8 mouse cellular contexts compared by ENCODE assay signal in the genomic region with DNA sequence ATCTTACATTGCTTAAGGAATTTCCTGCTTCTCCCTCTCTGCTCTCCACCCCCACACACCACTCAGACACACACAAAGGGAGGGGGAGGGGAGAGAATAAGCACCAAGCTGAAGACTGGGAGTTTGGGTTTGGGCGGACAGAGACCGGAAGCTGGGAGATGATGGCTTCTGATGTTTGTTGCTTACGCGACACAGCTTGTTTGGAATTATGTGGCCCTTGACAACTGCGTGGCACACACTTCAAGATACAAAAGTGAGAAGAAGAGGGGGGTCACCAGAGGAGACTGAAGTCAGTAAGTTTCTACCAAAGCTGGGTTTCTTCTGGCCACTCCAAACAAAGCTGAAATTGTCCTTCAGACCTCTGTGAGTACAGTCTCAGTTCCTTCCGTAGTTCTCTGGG. TPM values are rescaled to one million over a fixed set of nuclear protein-coding genes. Genes with fewer than 3 reads are reported as not detected.
DNase-seq lines count a peak whose midpoint lies in the region; ATAC-seq and TF ChIP-seq lines count a peak whose summit lies in the region.

TSS of gene Il1rl2 (plus strand) at position 154 of the 400 bp plus-strand sequence.

- no peak for DNase-seq in left cerebral cortex, adult 2 months (ENCODE audit: extremely low spot score in 1 of 2, low spot score in 2 of 2)
- no peak for DNase-seq in left cerebral cortex, adult 9 months (ENCODE audit: low spot score in 2 of 2)
- DNase-seq in hindbrain, embryonic 10.5 days (ENCODE audit: low spot score): peak; percentile 17
- peak; percentile 11 for DNase-seq in liver
- DNase-seq in midbrain, embryonic 14.5 days: no peak
- no peak for DNase-seq in cerebellum, postnatal 10 days
- DNase-seq in spleen, adult 12 weeks (ENCODE audit: low spot score): no peak

- H3K4me3 ChIP-seq in left cerebral cortex, adult 2 months: peak within 1 kb of the TSS; percentile 24
- H3K4me3 ChIP-seq in hindbrain, embryonic 10.5 days: peak within 1 kb of the TSS; percentile 56
- H3K4me3 ChIP-seq in midbrain, embryonic 14.5 days (replicated peaks; ENCODE audit: low read depth, low read length): peak within 1 kb of the TSS; percentile 38

- H3K27me3 ChIP-seq in hindbrain, embryonic 10.5 days (ENCODE audit: insufficient read depth, poor library complexity, severe bottlenecking): peaks cover 51% of the 10 kb centered on the region
- H3K27me3 ChIP-seq in midbrain, embryonic 14.5 days (ENCODE audit: control insufficient read depth, insufficient read depth, low read length): peaks cover 22% of the 10 kb centered on the region; the same call in 1 of the 2 replicates

- intact Hi-C loops in left cerebral cortex, adult 2 months (cut with DNase I): no loop called here

- peak within 1 kb of the TSS; percentile 31; the same call in 1 of the 2 replicates for H3K9ac ChIP-seq in midbrain, embryonic 14.5 days (replicated peaks; ENCODE audit: low read length)

- TF ChIP-seq CTCF in left cerebral cortex, adult 2 months (IDR thresholded peaks at IDR 0.05): no peak

- H3K36me3 ChIP-seq in hindbrain, embryonic 10.5 days: no peaks in the 10 kb centered on the region
- no peaks in the 10 kb centered on the region for H3K36me3 ChIP-seq in midbrain, embryonic 14.5 days (ENCODE audit: control insufficient read depth, insufficient read depth, low read length)

- H3K4me1 ChIP-seq in hindbrain, embryonic 10.5 days (replicated peaks): peaks cover 18% of the 10 kb centered on the region
- H3K4me1 ChIP-seq in midbrain, embryonic 14.5 days (ENCODE audit: control insufficient read depth, insufficient read depth, low read length): peaks cover 13% of the 10 kb centered on the region

- peak within 1 kb of the TSS; percentile 81 for H3K4me2 ChIP-seq in midbrain, embryonic 14.5 days (ENCODE audit: low read length)

- peak; percentile 53 for ATAC-seq in erythroid progenitor cell, adult 5-6 weeks (replicated peaks; ENCODE audit: low FRiP score, poor library complexity, severe bottlenecking)
- no peak for ATAC-seq in midbrain, embryonic 14.5 days (ENCODE audit: low FRiP score, low TSS enrichment)

- H3K27ac ChIP-seq in left cerebral cortex, adult 2 months: no peak within 1 kb of the TSS
- H3K27ac ChIP-seq in hindbrain, embryonic 10.5 days: no peak within 1 kb of the TSS
- H3K27ac ChIP-seq in midbrain, embryonic 14.5 days (replicated peaks; ENCODE audit: low read depth, low read length): no peak within 1 kb of the TSS

- H3K9me3 ChIP-seq in hindbrain, embryonic 10.5 days: no peaks in the 10 kb centered on the region
- no peaks in the 10 kb centered on the region for H3K9me3 ChIP-seq in midbrain, embryonic 14.5 days (ENCODE audit: control insufficient read depth, low read length)

- WGBS in hindbrain, embryonic 10.5 days: 40% methylated on average over 6 of the region's 6 CpGs
- WGBS in midbrain, embryonic 14.5 days: 52% methylated on average over 6 of the region's 6 CpGs

RNA-seq across cellular contexts. Expression of gene Il1rl2, which starts in this region (rescaled TPM):
- 1 to 10 TPM in 1 of 2 experiments, under 1 TPM in 1; 0.68 to 1.3 TPM for total RNA-seq in left cerebral cortex, adult 2 months (2021)
- 2.5 and 3.4 TPM in 2 replicates for total RNA-seq in erythroid progenitor cell, adult 5-6 weeks (2015; ENCODE audit: low replicate concordance)
- 2.8 TPM in 1 of 2 replicates, not detected in the other for total RNA-seq in erythroid progenitor cell, adult 5-6 weeks (2017; ENCODE audit: low replicate concordance)
- 1.2 and 1.6 TPM in 2 replicates for polyA plus RNA-seq in hindbrain, embryonic 10.5 days (2016; fragmentation: Nextera tagmentation; extraction: Ambion mirVana)
- polyA plus RNA-seq in midbrain, embryonic 14.5 days (2014; fragmentation: Nextera tagmentation; extraction: Ambion mirVana): 0.74 TPM in 2 replicates

Comparison
In these comparisons a context has a peak if more than half of its experiments do, and no peak if none do; other contexts are left out.
1. DNase-seq: peak in hindbrain, embryonic 10.5 days (single experiment) and liver (single experiment); none in left cerebral cortex, adult 2 months (0 of 2), left cerebral cortex, adult 9 months (0 of 2), midbrain, embryonic 14.5 days (single experiment), cerebellum, postnatal 10 days (0 of 2) and spleen, adult 12 weeks (single experiment).
2. Peak in every context shown above with its lines, with median percentiles within 50 percentile points of each other: H3K4me3 ChIP-seq.